Mouse (Mus musculus): ENCODE measurements at regions not wholly inside any gene's neighbourhood (a gene's known extent, or its start where the extent isn't known, plus 50 kb on each side); places are given as distances from the start of the nearest gene placed in this dataset.

- H3K9ac ChIP-seq (ENCODE audit: control insufficient read depth, low read depth, low read length, poor library complexity, severe bottlenecking) = no peak overlapping the region
- no peaks in the 10 kb centered on the region for H3K36me3 ChIP-seq (ENCODE audit: control insufficient read depth in 1 of 2, insufficient read depth in 2 of 2, low read length in 2 of 2)
- H3K27me3 ChIP-seq (ENCODE audit: control insufficient read depth in 1 of 2, insufficient read depth in 2 of 2, low read length in 2 of 2) = no peaks in the 10 kb centered on the region
- no peaks in the 10 kb centered on the region for H3K79me2 ChIP-seq (ENCODE audit: control insufficient read depth, insufficient read depth, low read length, poor library complexity)
- TF ChIP-seq NRF1 (IDR thresholded peaks at IDR 0.05; ENCODE audit: insufficient read depth, low read depth, low read length, poor library complexity, severe bottlenecking) (no peak), CTCF (IDR thresholded peaks at IDR 0.05 in 2 of 3, conservative IDR thresholded peaks at IDR 0.05 in 1 of 3; ENCODE audit: control insufficient read depth in 1 of 3, insufficient read depth in 1 of 3, low read depth in 2 of 3, low read length in 3 of 3, poor library complexity in 1 of 3, severe bottlenecking in 1 of 3) (peak in 2 of 3 experiments; percentile 5 to 13; a peak in 2 of 6 replicates), TBP (IDR thresholded peaks at IDR 0.05; ENCODE audit: low read depth, low read length) (no peak)
- no peak overlapping the region for H3K27ac ChIP-seq (ENCODE audit: control insufficient read depth, low read depth, low read length)
- no peak overlapping the region for H3K4me3 ChIP-seq (ENCODE audit: control insufficient read depth in 1 of 2, insufficient read depth in 1 of 2, low read depth in 2 of 2, low read length in 2 of 2)
- H3K4me1 ChIP-seq (ENCODE audit: control insufficient read depth in 1 of 2, insufficient read depth in 2 of 2, low read length in 2 of 2) = no peaks in the 10 kb centered on the region
- DNase-seq (ENCODE audit: low read depth, low spot score) = no peak
- H3K9me3 ChIP-seq (replicated peaks; ENCODE audit: insufficient read depth, low read length) = no peaks in the 10 kb centered on the region
These were observed 274.9 kb downstream of the 3100002H09Rik start for GRCm38 (mm10) chr4:124335726-124336125.

GRCm38 (mm10) chr4:124332974-124333373 is 277.6 kb downstream of the 3100002H09Rik start:
- H3K9me3 ChIP-seq (replicated peaks; ENCODE audit: insufficient read depth, low read length) = no peaks in the 10 kb centered on the region
- no peaks in the 10 kb centered on the region for H3K79me2 ChIP-seq (ENCODE audit: control insufficient read depth, insufficient read depth, low read length, poor library complexity)
- no peak overlapping the region for H3K9ac ChIP-seq (ENCODE audit: control insufficient read depth, low read depth, low read length, poor library complexity, severe bottlenecking)
- no peaks in the 10 kb centered on the region for H3K4me1 ChIP-seq (ENCODE audit: control insufficient read depth in 1 of 2, insufficient read depth in 2 of 2, low read length in 2 of 2)
- peak; percentile 7 for DNase-seq (ENCODE audit: low read depth, low spot score)
- H3K4me3 ChIP-seq (ENCODE audit: control insufficient read depth in 1 of 2, insufficient read depth in 1 of 2, low read depth in 2 of 2, low read length in 2 of 2) = no peak overlapping the region
- TF ChIP-seq POLR2A (IDR thresholded peaks at IDR 0.05; ENCODE audit: control insufficient read depth in 1 of 2, insufficient read depth in 1 of 2, low read depth in 1 of 2, low read length in 2 of 2, poor library complexity in 1 of 2) (no peak), ZC3H11A (IDR thresholded peaks at IDR 0.05; ENCODE audit: low read depth, low read length) (no peak), RAD21 (IDR thresholded peaks at IDR 0.05; ENCODE audit: low read depth, low read length) (no peak), ZNF384 (IDR thresholded peaks at IDR 0.05; ENCODE audit: low read depth, low read length) (no peak), EP300 (IDR thresholded peaks at IDR 0.05; ENCODE audit: low read depth in 1 of 2, low read length in 2 of 2) (no peak), MEF2A (IDR thresholded peaks at IDR 0.05; ENCODE audit: extremely low read depth, insufficient replicate concordance, low read depth, low read length, poor library complexity, severe bottlenecking) (no peak), MXI1 (IDR thresholded peaks at IDR 0.05; ENCODE audit: low read depth, low read length) (no peak), ZKSCAN1 (IDR thresholded peaks at IDR 0.05; ENCODE audit: low read depth, low read length) (no peak), JUND (IDR thresholded peaks at IDR 0.05; ENCODE audit: low read depth, low read length) (no peak), ETS1 (IDR thresholded peaks at IDR 0.05; ENCODE audit: low read depth, low read length) (no peak), BHLHE40 (IDR thresholded peaks at IDR 0.05; ENCODE audit: borderline replicate concordance, low read depth, low read length) (no peak)
- no peaks in the 10 kb centered on the region for H3K36me3 ChIP-seq (ENCODE audit: control insufficient read depth in 1 of 2, insufficient read depth in 2 of 2, low read length in 2 of 2)
- H3K27me3 ChIP-seq (ENCODE audit: control insufficient read depth in 1 of 2, insufficient read depth in 2 of 2, low read length in 2 of 2) = no peaks in the 10 kb centered on the region
- no peak overlapping the region for H3K27ac ChIP-seq (ENCODE audit: control insufficient read depth, low read depth, low read length)

- TF ChIP-seq KAT2A (conservative IDR thresholded peaks at IDR 0.05; ENCODE audit: low read depth, low read length) (no peak), POLR2AphosphoS2 (IDR thresholded peaks at IDR 0.05; ENCODE audit: low read length) (no peak), MAFK (IDR thresholded peaks at IDR 0.05; ENCODE audit: borderline replicate concordance, low read depth, low read length) (no peak), CHD2 (IDR thresholded peaks at IDR 0.05; ENCODE audit: low read length) (no peak), MEF2A (IDR thresholded peaks at IDR 0.05; ENCODE audit: extremely low read depth, insufficient replicate concordance, low read depth, low read length, poor library complexity, severe bottlenecking) (no peak), ETS1 (IDR thresholded peaks at IDR 0.05; ENCODE audit: low read depth, low read length) (no peak), E2F4 (IDR thresholded peaks at IDR 0.05; ENCODE audit: borderline replicate concordance, low read depth, low read length) (no peak), POLR2A (IDR thresholded peaks at IDR 0.05; ENCODE audit: control insufficient read depth in 1 of 2, insufficient read depth in 1 of 2, low read depth in 1 of 2, low read length in 2 of 2, poor library complexity in 1 of 2) (no peak), MYB (IDR thresholded peaks at IDR 0.05; ENCODE audit: low read depth, low read length) (no peak), ZNF384 (IDR thresholded peaks at IDR 0.05; ENCODE audit: low read depth, low read length) (no peak), MYC (IDR thresholded peaks at IDR 0.05; ENCODE audit: low read depth, low read length) (no peak), JUND (IDR thresholded peaks at IDR 0.05; ENCODE audit: low read depth, low read length) (no peak), SMC3 (IDR thresholded peaks at IDR 0.05; ENCODE audit: low read depth, low read length) (no peak), MXI1 (IDR thresholded peaks at IDR 0.05; ENCODE audit: low read depth, low read length) (no peak), RAD21 (IDR thresholded peaks at IDR 0.05; ENCODE audit: low read depth, low read length) (no peak), ZMIZ1 (IDR thresholded peaks at IDR 0.05; ENCODE audit: low read depth, low read length) (no peak)
- Histone ChIP-seq H3K27ac (ENCODE audit: control insufficient read depth, low read depth, low read length) (no peak overlapping the region), H3K9me3 (replicated peaks; ENCODE audit: insufficient read depth, low read length) (no peaks in the 10 kb centered on the region), H3K36me3 (ENCODE audit: control insufficient read depth in 1 of 2, insufficient read depth in 2 of 2, low read length in 2 of 2) (no peaks in the 10 kb centered on the region), H3K9ac (ENCODE audit: control insufficient read depth, low read depth, low read length, poor library complexity, severe bottlenecking) (no peak overlapping the region), H3K4me3 (ENCODE audit: control insufficient read depth in 1 of 2, insufficient read depth in 1 of 2, low read depth in 2 of 2, low read length in 2 of 2) (no peak overlapping the region), H3K79me2 (ENCODE audit: control insufficient read depth, insufficient read depth, low read length, poor library complexity) (no peaks in the 10 kb centered on the region), H3K4me1 (ENCODE audit: control insufficient read depth in 1 of 2, insufficient read depth in 2 of 2, low read length in 2 of 2) (no peaks in the 10 kb centered on the region), H3K27me3 (ENCODE audit: control insufficient read depth in 1 of 2, insufficient read depth in 2 of 2, low read length in 2 of 2) (no peaks in the 10 kb centered on the region)
- no peak for DNase-seq (ENCODE audit: low read depth, low spot score)
These were observed 278.2 kb downstream of the 3100002H09Rik start for GRCm38 (mm10) chr4:124332416-124332815.
